Mouse (Mus musculus) gastrocnemius, postnatal 25 days (tissue): ENCODE data around the gene Auh. TPM values are rescaled to one million over a fixed set of nuclear protein-coding genes. Genes with fewer than 3 reads are reported as not detected.

Experiments
- DNase-seq: peaks from one replicate; pipeline ENCODE4 v3.0.0; 2022
- total RNA-seq, 2 experiments: library from RNA; stranded (reverse); gene quantifications; 1 replicate in 1 of 2; 2 replicates in 1 of 2; pipeline ENCODE4 v1.2.3; 2021

Auh gene
- total RNA-seq, 2 experiments from 2014 or later = 62.9 to 64.6 TPM

GRCm38 (mm10) chr13:52879291-52879690 is 50.2 kb downstream of the Auh start:
- no peak for DNase-seq

GRCm38 (mm10) chr13:52878823-52879222 is 50.7 kb downstream of the Auh start:
- DNase-seq = no peak

GRCm38 (mm10) chr13:52875541-52876325 is 53.7 kb downstream of the Auh start:
- no peak for DNase-seq

GRCm38 (mm10) chr13:52875089-52875488 is 54.4 kb downstream of the Auh start:
- DNase-seq = no peak

GRCm38 (mm10) chr13:52874338-52874737 is 55.1 kb downstream of the Auh start:
- DNase-seq = no peak

- no peak for DNase-seq
Measured at GRCm38 (mm10) chr13:52873923-52874322, 55.6 kb downstream of the Auh start.

GRCm38 (mm10) chr13:52866005-52866792 is 63.3 kb downstream of the Auh start:
- DNase-seq = no peak

GRCm38 (mm10) chr13:52863436-52863835 is 66.0 kb downstream of the Auh start:
- DNase-seq = no peak

GRCm38 (mm10) chr13:52860006-52860685 is 69.3 kb downstream of the Auh start:
- no peak for DNase-seq

GRCm38 (mm10) chr13:52859065-52859820 is 70.2 kb downstream of the Auh start:
- no peak for DNase-seq

GRCm38 (mm10) chr13:52858373-52858772 is 71.1 kb downstream of the Auh start:
- no peak for DNase-seq

GRCm38 (mm10) chr13:52857781-52858180 is 71.7 kb downstream of the Auh start:
- DNase-seq = no peak

- DNase-seq = no peak
Measured at GRCm38 (mm10) chr13:52853536-52853935, 75.9 kb downstream of the Auh start.

- no peak for DNase-seq
Measured at GRCm38 (mm10) chr13:52851886-52852285, 77.6 kb downstream of the Auh start.

GRCm38 (mm10) chr13:52850024-52850723 is 79.3 kb downstream of the Auh start:
- no peak for DNase-seq

- DNase-seq = no peak
Measured at GRCm38 (mm10) chr13:52849394-52849801, 80.1 kb downstream of the Auh start.

- DNase-seq = no peak
Measured at GRCm38 (mm10) chr13:52847481-52847880, 82.0 kb downstream of the Auh start.

GRCm38 (mm10) chr13:52847071-52847470 is 82.4 kb downstream of the Auh start:
- DNase-seq = no peak

- no peak for DNase-seq
Measured at GRCm38 (mm10) chr13:52845618-52846017, 83.9 kb downstream of the Auh start.

GRCm38 (mm10) chr13:52843536-52844178 is 85.8 kb downstream of the Auh start:
- DNase-seq = no peak

GRCm38 (mm10) chr13:52836231-52836630 is 93.2 kb downstream of the Auh start:
- no peak for DNase-seq
